Mouse (Mus musculus): ENCODE data around the gene Tenm4. TPM values are rescaled to one million over a fixed set of nuclear protein-coding genes. Genes with fewer than 3 reads are reported as not detected.

Gene Tenm4
- total and polyA plus RNA-seq, 3 experiments, result 0.03 to 0.26 (median 0.04) TPM

DNA sequence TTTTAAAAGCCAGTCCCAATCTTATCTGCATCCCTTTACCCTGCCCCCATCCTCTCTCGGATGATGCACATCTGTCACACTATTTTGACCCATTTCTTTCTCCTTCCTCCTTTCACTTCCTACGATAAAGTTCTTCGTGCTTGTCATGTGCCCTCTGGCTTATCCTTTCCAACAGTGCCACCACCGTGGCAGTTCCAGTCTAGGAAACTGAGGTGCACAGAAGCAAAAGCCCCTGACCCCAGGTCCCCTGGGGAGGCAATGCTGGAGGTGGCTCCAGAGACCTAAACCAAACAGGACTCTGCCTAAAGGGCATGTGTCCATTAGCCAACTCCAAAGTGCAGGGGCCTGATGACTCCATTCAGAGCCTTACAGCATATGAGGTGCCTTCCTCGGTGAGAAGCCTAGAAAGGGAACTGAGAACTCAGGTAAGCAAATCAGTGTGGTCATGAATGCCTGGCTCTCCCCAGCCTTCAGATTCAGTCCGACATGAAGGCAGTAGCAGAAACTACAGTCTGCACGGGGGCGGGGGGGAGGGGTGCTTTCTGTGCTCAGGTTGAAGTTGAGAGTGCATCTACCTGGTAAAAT lies 235.7 kb downstream of the Tenm4 start (continued):
- no peak for TF ChIP-seq GABPA (IDR thresholded peaks at IDR 0.05; ENCODE audit: insufficient replicate concordance, low read depth, low read length)
- no peak for TF ChIP-seq ZMIZ1 (IDR thresholded peaks at IDR 0.05; ENCODE audit: low read depth, low read length)
- no peak for TF ChIP-seq JUN (IDR thresholded peaks at IDR 0.05; ENCODE audit: insufficient read depth, low read depth, low read length)
- no peak for TF ChIP-seq E2F4 (IDR thresholded peaks at IDR 0.05; ENCODE audit: insufficient replicate concordance, low read depth, low read length)
- peak; percentile 17; the same call in 1 of the 2 replicates for TF ChIP-seq MYC (IDR thresholded peaks at IDR 0.05; ENCODE audit: low read depth, low read length)
- TF ChIP-seq MEF2A (IDR thresholded peaks at IDR 0.05; ENCODE audit: borderline replicate concordance, low read depth, low read length), result no peak
- TF ChIP-seq SIN3A (IDR thresholded peaks at IDR 0.05; ENCODE audit: low read length), result no peak
- TF ChIP-seq HCFC1 (IDR thresholded peaks at IDR 0.05; ENCODE audit: low read depth, low read length), result 0 out of 2 replicates have a peak, but pooled peaks have one; percentile 11
- no peak for TF ChIP-seq ZKSCAN1 (IDR thresholded peaks at IDR 0.05; ENCODE audit: borderline replicate concordance, low read depth, low read length)
- TF ChIP-seq CHD2 (IDR thresholded peaks at IDR 0.05; ENCODE audit: low read length), result peak; percentile 62
- TF ChIP-seq MAFK (IDR thresholded peaks at IDR 0.05; ENCODE audit: insufficient replicate concordance, low read length), result 0 out of 2 replicates have a peak, but pooled peaks have one; percentile 56
- TF ChIP-seq ETS1 (conservative IDR thresholded peaks at IDR 0.05; ENCODE audit: low read depth, low read length), result 0 out of 2 replicates have a peak, but pooled peaks have one; percentile 28
- no peak for TF ChIP-seq TBP (conservative IDR thresholded peaks at IDR 0.05; ENCODE audit: low read depth, low read length)
- TF ChIP-seq CTCF (conservative IDR thresholded peaks at IDR 0.05 in 1 of 2, IDR thresholded peaks at IDR 0.05 in 1 of 2; ENCODE audit: low read depth in 2 of 2, low read length in 2 of 2), result no peak
- no peak for TF ChIP-seq ZC3H11A (IDR thresholded peaks at IDR 0.05; ENCODE audit: low read depth, low read length)

DNA sequence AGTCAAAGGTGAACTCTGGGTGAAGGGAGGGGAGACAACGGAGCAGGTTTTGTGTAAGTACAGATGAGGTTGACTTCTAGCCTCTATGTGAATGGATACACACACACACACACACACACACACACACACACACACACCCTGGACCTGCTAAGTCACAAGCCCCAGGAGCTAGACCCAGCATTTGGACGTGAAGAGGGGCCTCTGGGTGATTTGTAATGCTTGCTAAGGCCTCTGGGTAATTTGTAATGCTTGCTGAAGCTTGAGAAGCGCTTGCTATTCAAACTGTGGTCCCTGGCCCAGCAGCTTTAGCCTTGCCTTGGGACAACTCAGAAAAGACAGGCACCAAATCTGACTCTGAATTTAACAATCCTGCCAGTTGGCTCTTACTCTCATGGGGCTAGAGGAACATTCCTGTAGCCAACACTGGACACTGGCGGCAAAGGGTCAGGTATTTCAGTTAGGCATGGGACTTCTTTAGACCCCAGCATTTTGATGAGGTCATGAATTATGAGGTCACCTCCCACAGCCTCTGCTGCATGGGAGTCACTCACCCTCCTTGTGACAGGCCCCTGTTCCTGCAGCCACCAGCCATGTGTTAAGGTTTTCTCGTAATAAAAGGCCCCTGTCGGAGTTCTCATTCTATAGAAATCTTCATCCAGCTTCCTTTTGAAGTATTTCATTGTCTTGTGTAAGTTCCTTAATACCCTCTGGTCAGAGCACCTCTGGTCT lies 237.3 kb downstream of the Tenm4 start:
- dilution Hi-C loops (cut with MboI; ENCODE audit: extremely low pct_ligation_motif_present, extremely low pct_unique_long_range_greater_than_20kb, low sequenced_read_pairs), result no loop called here
- peaks cover 5 to 53% of the 10 kb centered on the region in 2 experiments; a peak in 3 of 4 replicates for H3K4me1 ChIP-seq (ENCODE audit: control insufficient read depth in 1 of 2, insufficient read depth in 2 of 2)
- no peaks in the 10 kb centered on the region for H3K79me2 ChIP-seq (replicated peaks; ENCODE audit: control insufficient read depth, extremely low read depth, insufficient read depth, poor library complexity, severe bottlenecking)
- H3K4me2 ChIP-seq (ENCODE audit: insufficient read depth, low read depth, poor library complexity, severe bottlenecking), result no peak overlapping the region
- no peak overlapping the region for H3K4me3 ChIP-seq (replicated peaks in 1 of 3; ENCODE audit: low read depth in 2 of 3, low read length in 2 of 3, poor library complexity in 1 of 3)
- H3K27me3 ChIP-seq (replicated peaks), result peaks cover 9% of the 10 kb centered on the region
- TF ChIP-seq RCOR1 (conservative IDR thresholded peaks at IDR 0.05; ENCODE audit: low read depth, low read length) (no peak), E2F4 (IDR thresholded peaks at IDR 0.05; ENCODE audit: insufficient replicate concordance, low read depth, low read length) (no peak), EP300 (IDR thresholded peaks at IDR 0.05; ENCODE audit: low read length) (no peak), ETS1 (conservative IDR thresholded peaks at IDR 0.05; ENCODE audit: low read depth, low read length) (no peak), JUN (IDR thresholded peaks at IDR 0.05; ENCODE audit: insufficient read depth, low read depth, low read length) (no peak), UBTF (IDR thresholded peaks at IDR 0.05; ENCODE audit: low read depth, low read length) (no peak), USF2 (conservative IDR thresholded peaks at IDR 0.05; ENCODE audit: low read depth, low read length) (no peak), ZNF384 (IDR thresholded peaks at IDR 0.05; ENCODE audit: low read depth, low read length) (no peak), TCF12 (IDR thresholded peaks at IDR 0.05; ENCODE audit: low read depth, low read length) (no peak), NELFE (IDR thresholded peaks at IDR 0.05; ENCODE audit: low read depth, low read length) (no peak), ZC3H11A (IDR thresholded peaks at IDR 0.05; ENCODE audit: low read depth, low read length) (no peak), MAX (IDR thresholded peaks at IDR 0.05; ENCODE audit: low read length) (no peak), MAFK (IDR thresholded peaks at IDR 0.05; ENCODE audit: insufficient replicate concordance, low read length) (no peak), USF1 (IDR thresholded peaks at IDR 0.05; ENCODE audit: low read depth, low read length) (no peak), SIN3A (IDR thresholded peaks at IDR 0.05; ENCODE audit: low read length) (no peak), TBP (conservative IDR thresholded peaks at IDR 0.05; ENCODE audit: low read depth, low read length) (no peak), CHD2 (IDR thresholded peaks at IDR 0.05; ENCODE audit: low read length) (no peak), HCFC1 (IDR thresholded peaks at IDR 0.05; ENCODE audit: low read depth, low read length) (no peak), SMC3 (IDR thresholded peaks at IDR 0.05; ENCODE audit: low read depth, low read length) (no peak)
- in situ Hi-C loops (cut with MboI; ENCODE audit: low pct_ligation_motif_present, low pct_unique_long_range_greater_than_20kb, low sequenced_read_pairs), result no loop called here
- H3K27ac ChIP-seq (ENCODE audit: insufficient read depth, low read depth), result no peak overlapping the region
- no peak overlapping the region for H3K9ac ChIP-seq (ENCODE audit: insufficient read depth, low read depth)
- H3K9me3 ChIP-seq (replicated peaks; ENCODE audit: low read length), result no peaks in the 10 kb centered on the region
- DNase-seq (ENCODE audit: extremely low read depth), result no peak
- no peaks in the 10 kb centered on the region for H3K36me3 ChIP-seq (replicated peaks in 1 of 2; ENCODE audit: control insufficient read depth in 1 of 2, insufficient read depth in 1 of 2, low read length in 1 of 2)

Data from CH12.LX (cell line).